Mouse (Mus musculus): ENCODE data around the gene Tnr. TPM values are rescaled to one million over a fixed set of nuclear protein-coding genes. Genes with fewer than 3 reads are reported as not detected.

Tnr gene
- polyA plus RNA-seq, 1 experiment from 2014 or later: 0.08 TPM

DNA sequence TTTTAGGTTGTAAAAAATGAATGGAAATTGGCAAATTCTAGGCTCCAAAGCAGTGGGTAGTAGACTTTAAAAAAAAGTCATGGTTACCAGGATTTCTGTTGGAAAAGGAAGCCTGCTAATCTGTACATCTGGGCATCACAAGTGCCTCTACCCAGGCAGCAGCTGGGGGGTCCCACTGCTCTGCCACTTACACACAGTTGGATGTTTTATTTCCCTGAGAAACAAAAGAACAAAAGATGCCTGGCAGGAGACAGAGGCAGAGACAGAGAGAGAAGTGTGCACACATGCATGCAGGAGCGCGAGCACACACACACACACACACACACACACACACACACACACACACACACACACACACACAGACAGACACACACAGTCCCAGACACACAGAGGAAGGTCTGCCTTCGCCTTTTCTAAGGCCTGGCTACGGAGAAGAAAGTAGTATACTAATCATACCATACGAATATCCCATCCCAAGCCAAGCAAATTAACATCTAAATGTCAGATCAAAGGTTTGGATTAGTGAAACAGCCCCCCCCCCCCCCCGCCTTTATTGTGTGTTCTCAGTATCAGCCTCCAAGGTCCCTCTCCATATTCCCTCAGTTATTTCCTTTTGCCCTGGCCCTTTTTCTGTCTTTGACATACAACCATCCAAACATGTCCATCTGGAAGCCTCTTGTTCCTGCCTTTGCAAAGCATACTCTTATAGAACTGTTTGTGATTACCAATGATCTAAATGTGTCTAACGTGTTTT lies 378.0 kb downstream of the Tnr start:
- H3K4me3 ChIP-seq: no peak overlapping the region
- H3K4me1 ChIP-seq: no peaks in the 10 kb centered on the region
- no peaks in the 10 kb centered on the region for H3K27me3 ChIP-seq
- no peak overlapping the region for H3K27ac ChIP-seq
- ATAC-seq (ENCODE audit: insufficient number of reproducible peaks, low FRiP score, low TSS enrichment, low read depth): no peak
- H3K9ac ChIP-seq: no peak overlapping the region
- H3K9me3 ChIP-seq: no peaks in the 10 kb centered on the region
- no peaks in the 10 kb centered on the region for H3K36me3 ChIP-seq
- no peak overlapping the region for H3K4me2 ChIP-seq
- WGBS: 79% methylated on average over 7 of the region's 7 CpGs

DNA sequence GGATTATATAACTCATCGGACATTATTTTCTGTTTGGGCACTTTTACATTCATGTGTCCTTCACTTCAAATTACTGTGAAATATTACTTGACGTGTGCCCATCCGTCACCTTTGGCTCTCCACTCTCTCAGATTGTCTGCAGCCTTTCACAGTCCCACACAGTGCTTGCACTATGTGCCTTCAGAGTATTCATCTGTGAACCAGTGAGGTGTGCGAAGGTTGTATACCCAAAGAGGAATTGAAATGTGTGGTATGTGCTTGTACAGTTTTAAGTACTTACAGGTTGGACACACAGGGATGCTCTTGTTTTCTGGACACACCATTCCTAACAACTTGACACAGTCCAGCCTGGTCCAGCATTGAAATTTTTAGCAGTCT lies 378.5 kb downstream of the Tnr start:
- no peak overlapping the region for H3K4me3 ChIP-seq
- H3K9me3 ChIP-seq: no peaks in the 10 kb centered on the region
- WGBS: 92% methylated on average over 4 of the region's 4 CpGs
- H3K4me1 ChIP-seq: no peaks in the 10 kb centered on the region
- ATAC-seq (ENCODE audit: insufficient number of reproducible peaks, low FRiP score, low TSS enrichment, low read depth): no peak
- no peaks in the 10 kb centered on the region for H3K27me3 ChIP-seq
- H3K27ac ChIP-seq: no peak overlapping the region
- no peak overlapping the region for H3K4me2 ChIP-seq
- no peak overlapping the region for H3K9ac ChIP-seq
- no peaks in the 10 kb centered on the region for H3K36me3 ChIP-seq

DNA sequence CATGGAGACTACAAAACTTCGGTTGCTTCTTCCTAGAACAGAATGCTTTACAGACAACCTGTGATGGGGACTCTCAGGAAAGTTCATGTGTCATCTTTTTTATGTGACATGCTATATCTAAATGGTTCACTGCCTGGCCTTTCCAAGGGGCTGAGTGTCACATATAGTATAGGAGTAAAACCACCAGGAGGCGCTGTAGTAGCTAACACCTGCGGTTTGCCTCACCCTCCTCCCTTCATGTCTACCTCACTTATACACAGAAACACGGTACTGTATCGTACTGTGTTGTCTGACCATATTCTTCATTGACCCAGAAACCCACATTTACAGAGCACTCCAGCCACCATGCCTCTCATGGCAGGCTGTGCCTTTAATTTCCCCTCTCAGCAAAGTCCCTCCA lies 387.4 kb downstream of the Tnr start:
- 36% methylated on average over 5 of the region's 5 CpGs for WGBS
- no peaks in the 10 kb centered on the region for H3K4me1 ChIP-seq
- no peak overlapping the region for H3K4me3 ChIP-seq
- H3K4me2 ChIP-seq: no peak overlapping the region
- H3K36me3 ChIP-seq: no peaks in the 10 kb centered on the region
- no peak overlapping the region for H3K9ac ChIP-seq
- ATAC-seq (ENCODE audit: insufficient number of reproducible peaks, low FRiP score, low TSS enrichment, low read depth): no peak
- no peaks in the 10 kb centered on the region for H3K27me3 ChIP-seq
- H3K27ac ChIP-seq: no peak overlapping the region
- no peaks in the 10 kb centered on the region for H3K9me3 ChIP-seq

DNA sequence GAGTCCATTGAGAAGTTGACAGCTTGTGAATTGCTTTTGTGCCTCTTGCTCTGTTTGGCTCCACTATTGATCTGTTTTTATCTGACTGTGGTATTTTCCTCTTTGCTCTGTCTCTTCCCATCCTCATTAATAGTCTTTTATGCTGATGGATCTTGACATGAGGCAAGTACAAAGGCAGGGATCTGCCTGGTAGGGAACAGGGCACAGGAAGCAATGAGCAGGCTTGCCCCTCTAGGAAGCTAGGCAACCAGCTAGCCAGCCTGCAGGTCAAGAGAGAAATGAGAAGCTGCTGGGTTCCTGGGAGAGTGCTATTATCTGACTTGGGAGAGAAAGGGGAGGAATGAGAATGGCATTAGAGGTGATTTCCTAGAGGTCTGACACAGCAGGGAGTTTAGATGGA lies 391.2 kb downstream of the Tnr start:
- H3K9ac ChIP-seq: no peak overlapping the region
- no peaks in the 10 kb centered on the region for H3K4me1 ChIP-seq
- H3K4me2 ChIP-seq: no peak overlapping the region
- no peaks in the 10 kb centered on the region for H3K27me3 ChIP-seq
- ATAC-seq (ENCODE audit: insufficient number of reproducible peaks, low FRiP score, low TSS enrichment, low read depth): no peak
- H3K36me3 ChIP-seq: no peaks in the 10 kb centered on the region
- H3K9me3 ChIP-seq: no peaks in the 10 kb centered on the region
- H3K27ac ChIP-seq: no peak overlapping the region
- H3K4me3 ChIP-seq: no peak overlapping the region

DNA sequence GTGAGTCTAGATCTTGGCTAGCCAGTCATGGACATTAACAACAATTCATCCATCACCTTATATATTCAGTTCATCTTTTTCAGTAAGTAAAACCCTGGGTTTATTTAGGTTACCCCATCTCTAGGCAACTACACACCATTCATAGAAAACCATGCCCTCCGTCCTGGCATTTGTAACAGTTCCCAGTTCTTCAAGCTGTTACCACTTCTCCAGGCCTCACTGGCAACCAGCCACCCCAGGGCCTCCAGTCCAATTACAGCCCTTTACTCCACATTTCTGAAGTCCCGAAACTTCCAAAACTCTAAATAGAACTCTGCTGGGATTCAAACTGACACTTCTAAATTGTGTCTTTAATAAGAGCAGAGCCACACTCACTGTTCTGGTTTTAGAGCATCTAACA lies 397.0 kb downstream of the Tnr start:
- no peak overlapping the region for H3K9ac ChIP-seq
- no peak overlapping the region for H3K4me3 ChIP-seq
- no peaks in the 10 kb centered on the region for H3K27me3 ChIP-seq
- ATAC-seq (ENCODE audit: insufficient number of reproducible peaks, low FRiP score, low TSS enrichment, low read depth): no peak
- no peak overlapping the region for H3K27ac ChIP-seq
- H3K9me3 ChIP-seq: no peaks in the 10 kb centered on the region
- WGBS: 55% methylated on average over 2 of the region's 2 CpGs
- H3K4me1 ChIP-seq: no peaks in the 10 kb centered on the region
- no peaks in the 10 kb centered on the region for H3K36me3 ChIP-seq
- H3K4me2 ChIP-seq: no peak overlapping the region

DNA sequence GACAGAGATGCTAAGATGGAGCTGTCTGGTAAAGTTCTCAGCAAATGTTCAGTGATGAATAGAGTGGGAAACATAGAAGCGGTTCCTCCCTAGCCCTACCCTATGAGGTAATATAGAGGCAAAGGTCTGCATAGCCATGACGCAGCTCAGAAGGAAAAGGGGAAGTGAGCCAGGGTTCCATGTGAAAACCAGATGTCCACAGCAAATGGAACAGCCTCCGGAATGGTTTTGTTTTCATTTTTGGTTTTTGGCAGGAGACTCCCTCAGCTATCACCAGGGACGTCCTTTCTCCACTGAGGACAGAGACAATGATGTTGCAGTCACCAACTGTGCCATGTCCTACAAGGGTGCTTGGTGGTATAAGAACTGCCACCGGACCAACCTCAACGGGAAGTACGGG lies 399.4 kb downstream of the Tnr start:
- no peak overlapping the region for H3K9ac ChIP-seq
- 71% methylated on average over 7 of the region's 7 CpGs for WGBS
- no peaks in the 10 kb centered on the region for H3K36me3 ChIP-seq
- no peaks in the 10 kb centered on the region for H3K9me3 ChIP-seq
- H3K4me1 ChIP-seq: no peaks in the 10 kb centered on the region
- no peak overlapping the region for H3K27ac ChIP-seq
- no peak for ATAC-seq (ENCODE audit: insufficient number of reproducible peaks, low FRiP score, low TSS enrichment, low read depth)
- H3K4me3 ChIP-seq: no peak overlapping the region
- H3K27me3 ChIP-seq: no peaks in the 10 kb centered on the region
- no peak overlapping the region for H3K4me2 ChIP-seq

DNA sequence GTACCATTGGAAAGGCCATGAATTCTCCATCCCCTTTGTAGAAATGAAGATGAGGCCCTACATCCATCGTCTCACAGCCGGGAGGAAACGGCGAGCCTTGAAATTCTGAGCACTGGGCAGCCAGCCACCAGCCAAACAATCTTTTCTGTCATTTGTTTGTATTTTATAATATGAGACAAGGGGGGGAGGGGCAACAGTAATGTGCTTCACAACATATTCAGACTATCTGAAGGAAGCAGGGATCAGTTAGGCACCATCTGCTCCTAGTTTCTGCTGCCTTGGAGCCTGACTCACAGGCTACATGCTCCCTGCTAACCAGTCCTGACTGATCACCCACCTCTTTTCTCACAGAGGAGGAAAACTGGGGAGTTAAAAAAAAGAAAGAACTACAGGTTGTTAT lies 400.5 kb downstream of the Tnr start:
- no peaks in the 10 kb centered on the region for H3K36me3 ChIP-seq
- H3K4me1 ChIP-seq: no peaks in the 10 kb centered on the region
- ATAC-seq (ENCODE audit: insufficient number of reproducible peaks, low FRiP score, low TSS enrichment, low read depth): no peak
- H3K9ac ChIP-seq: no peak overlapping the region
- no peak overlapping the region for H3K4me3 ChIP-seq
- no peaks in the 10 kb centered on the region for H3K9me3 ChIP-seq
- H3K27ac ChIP-seq: no peak overlapping the region
- no peaks in the 10 kb centered on the region for H3K27me3 ChIP-seq
- H3K4me2 ChIP-seq: no peak overlapping the region
- 65% methylated on average over 4 of the region's 4 CpGs for WGBS

DNA sequence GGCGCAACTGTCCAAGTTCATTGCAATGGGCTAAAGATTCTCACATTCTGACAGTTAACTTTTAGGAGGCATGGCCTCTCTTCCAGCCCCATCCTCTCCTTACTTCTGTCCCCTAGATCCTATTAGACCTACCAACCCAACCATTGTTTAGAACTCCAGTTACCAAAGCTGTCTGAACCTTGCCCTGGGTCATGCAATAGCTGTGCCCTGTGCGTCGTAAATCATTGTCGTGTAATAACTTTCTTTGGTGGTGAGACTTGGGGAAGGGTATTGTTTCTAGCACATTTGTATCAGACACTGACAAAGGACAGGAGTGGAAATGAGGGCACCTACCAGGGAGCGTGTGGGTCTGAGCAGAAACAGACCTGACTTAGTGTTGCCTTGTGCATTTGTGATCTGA lies 401.1 kb downstream of the Tnr start:
- 82% methylated on average over 5 of the region's 5 CpGs for WGBS

DNA sequence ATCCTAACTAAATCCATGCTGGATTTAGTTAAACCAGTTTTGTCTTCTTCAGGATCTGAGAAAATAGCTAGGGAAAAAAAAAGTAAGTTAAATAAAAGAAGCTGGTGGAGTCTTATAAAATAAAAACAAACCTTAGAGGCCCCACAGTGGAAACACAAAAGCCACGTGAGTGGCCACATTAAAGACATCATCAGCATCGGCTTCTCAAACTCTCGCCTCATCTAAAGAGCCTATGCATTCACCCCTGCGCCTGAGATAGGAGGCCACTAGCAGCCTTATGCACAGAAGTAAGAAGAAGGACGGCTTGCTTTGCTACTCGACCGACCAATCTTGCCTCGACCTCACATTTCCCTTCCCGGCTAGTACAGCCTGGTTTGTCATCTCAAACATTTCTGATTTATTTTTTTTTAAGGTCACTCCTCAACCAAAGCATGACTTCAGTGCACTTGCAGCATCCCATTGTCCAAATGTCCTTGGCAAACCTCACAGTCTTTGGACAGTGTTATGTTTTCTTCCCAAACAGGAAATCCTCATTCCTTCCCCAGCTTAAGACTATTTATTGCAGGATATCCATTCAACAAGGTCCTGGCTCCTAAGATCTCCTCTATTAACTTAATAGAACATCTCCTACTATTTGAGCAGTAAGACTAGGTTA lies 405.2 kb downstream of the Tnr start:
- Histone ChIP-seq H3K27me3 (no peaks in the 10 kb centered on the region), H3K9ac (no peak overlapping the region), H3K4me3 (no peak overlapping the region), H3K27ac (no peak overlapping the region), H3K36me3 (no peaks in the 10 kb centered on the region), H3K4me2 (no peak overlapping the region), H3K9me3 (no peaks in the 10 kb centered on the region), H3K4me1 (no peaks in the 10 kb centered on the region)
- no peak for ATAC-seq (ENCODE audit: insufficient number of reproducible peaks, low FRiP score, low TSS enrichment, low read depth)
- 74% methylated on average over 9 of the region's 9 CpGs for WGBS

More for the DNA sequence above, 401.1 kb downstream of the Tnr start:
- H3K4me1 ChIP-seq: no peaks in the 10 kb centered on the region
- H3K36me3 ChIP-seq: no peaks in the 10 kb centered on the region
- no peak overlapping the region for H3K27ac ChIP-seq
- no peaks in the 10 kb centered on the region for H3K9me3 ChIP-seq
- H3K27me3 ChIP-seq: no peaks in the 10 kb centered on the region
- H3K9ac ChIP-seq: no peak overlapping the region
- H3K4me3 ChIP-seq: no peak overlapping the region
- no peak for ATAC-seq (ENCODE audit: insufficient number of reproducible peaks, low FRiP score, low TSS enrichment, low read depth)
- no peak overlapping the region for H3K4me2 ChIP-seq

DNA sequence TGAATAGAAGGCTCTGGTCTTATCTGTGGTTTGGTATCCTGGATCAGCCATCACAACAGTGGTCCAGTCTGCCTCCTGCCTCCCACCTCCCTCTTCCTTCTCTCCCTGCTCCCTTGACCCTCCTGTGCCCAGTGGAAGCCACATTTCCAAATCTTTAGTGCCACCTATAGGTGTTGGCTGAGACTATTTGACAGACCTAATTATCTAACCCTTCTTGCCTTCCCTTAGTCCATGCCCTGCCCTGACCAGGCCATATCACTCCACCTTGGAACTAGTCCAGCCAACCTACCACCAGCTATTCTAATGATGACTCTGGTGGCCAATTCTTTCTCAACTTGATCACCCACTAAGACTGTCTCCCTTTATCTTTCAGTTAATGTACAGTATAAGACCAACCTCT lies 408.5 kb downstream of the Tnr start:
- ATAC-seq (ENCODE audit: insufficient number of reproducible peaks, low FRiP score, low TSS enrichment, low read depth): no peak
- Histone ChIP-seq H3K36me3 (no peaks in the 10 kb centered on the region), H3K9me3 (no peaks in the 10 kb centered on the region), H3K4me1 (no peaks in the 10 kb centered on the region), H3K9ac (no peak overlapping the region), H3K27ac (no peak overlapping the region), H3K4me2 (no peak overlapping the region), H3K4me3 (no peak overlapping the region), H3K27me3 (no peaks in the 10 kb centered on the region)

DNA sequence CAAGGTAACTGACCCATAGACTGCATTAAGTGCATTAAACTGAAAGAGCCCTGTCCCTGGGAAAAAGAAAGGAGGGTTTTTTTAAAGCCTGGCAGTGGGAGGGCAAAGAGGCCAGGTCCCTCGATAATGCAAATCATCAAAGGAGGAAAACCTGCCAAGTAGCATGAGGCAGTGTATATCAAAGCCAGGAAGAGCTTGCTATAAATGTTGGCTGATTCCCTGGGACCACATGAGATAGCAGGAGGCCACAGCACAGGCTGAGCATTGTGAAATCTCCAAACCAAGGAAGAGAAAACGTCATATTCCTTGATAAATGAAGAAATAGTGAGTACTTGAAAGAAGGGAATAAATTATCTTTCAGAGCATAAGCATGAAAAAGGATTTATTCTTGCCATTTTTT lies 409.0 kb downstream of the Tnr start:
- Histone ChIP-seq H3K27ac (no peak overlapping the region), H3K4me3 (no peak overlapping the region), H3K27me3 (no peaks in the 10 kb centered on the region), H3K36me3 (no peaks in the 10 kb centered on the region), H3K9me3 (no peaks in the 10 kb centered on the region), H3K9ac (no peak overlapping the region), H3K4me1 (no peaks in the 10 kb centered on the region), H3K4me2 (no peak overlapping the region)
- no peak for ATAC-seq (ENCODE audit: insufficient number of reproducible peaks, low FRiP score, low TSS enrichment, low read depth)
- 51% methylated on average over 2 of the region's 2 CpGs for WGBS

DNA sequence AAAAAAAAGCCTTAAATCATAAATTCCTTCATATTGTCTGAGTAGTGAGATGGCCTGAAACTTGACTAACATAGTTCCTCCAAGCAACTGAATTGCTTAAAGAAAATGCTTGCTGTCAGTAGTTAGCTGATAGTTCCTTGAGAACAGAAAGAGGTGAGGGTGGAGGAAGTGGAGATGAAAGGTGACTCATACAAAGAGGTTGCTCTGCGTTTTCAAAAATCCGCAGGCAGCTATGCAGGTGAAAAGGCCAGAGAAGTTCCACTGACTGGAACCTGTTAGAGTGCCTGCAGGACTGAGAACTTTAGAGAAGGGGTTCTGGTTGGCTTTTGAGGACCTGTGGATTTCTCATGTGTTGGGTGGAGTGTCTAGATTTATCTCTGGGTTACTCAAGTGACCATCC lies 414.9 kb downstream of the Tnr start:
- no peak overlapping the region for H3K27ac ChIP-seq
- no peaks in the 10 kb centered on the region for H3K4me1 ChIP-seq
- no peaks in the 10 kb centered on the region for H3K9me3 ChIP-seq
- no peak overlapping the region for H3K4me3 ChIP-seq
- H3K27me3 ChIP-seq: no peaks in the 10 kb centered on the region
- no peak overlapping the region for H3K4me2 ChIP-seq
- H3K9ac ChIP-seq: no peak overlapping the region
- 84% methylated on average over 2 of the region's 2 CpGs for WGBS
- H3K36me3 ChIP-seq: no peaks in the 10 kb centered on the region
- no peak for ATAC-seq (ENCODE audit: insufficient number of reproducible peaks, low FRiP score, low TSS enrichment, low read depth)

DNA sequence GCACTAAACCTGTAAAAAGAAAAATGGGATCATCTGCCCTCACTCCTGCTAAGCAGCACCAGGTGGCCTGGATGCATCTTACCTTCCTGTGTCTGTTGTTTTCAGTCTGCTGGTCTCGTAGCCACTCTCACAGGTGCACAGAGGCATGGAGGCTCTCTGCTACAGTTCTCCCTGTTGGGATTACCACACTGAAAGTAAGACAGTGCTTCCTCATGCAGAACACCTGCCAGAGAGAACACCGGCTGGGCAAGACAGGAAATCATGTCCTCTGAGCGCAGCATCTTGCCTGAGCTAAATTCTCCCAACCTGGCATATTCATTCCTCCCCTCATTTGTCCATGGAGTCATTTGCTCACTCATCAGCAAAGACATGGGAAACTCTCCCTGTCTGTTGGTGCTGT lies 415.8 kb downstream of the Tnr start:
- no peak overlapping the region for H3K4me2 ChIP-seq
- no peaks in the 10 kb centered on the region for H3K36me3 ChIP-seq
- 81% methylated on average over 3 of the region's 3 CpGs for WGBS
- no peak for ATAC-seq (ENCODE audit: insufficient number of reproducible peaks, low FRiP score, low TSS enrichment, low read depth)
- H3K27ac ChIP-seq: no peak overlapping the region
- H3K4me1 ChIP-seq: no peaks in the 10 kb centered on the region
- H3K9me3 ChIP-seq: no peaks in the 10 kb centered on the region
- no peaks in the 10 kb centered on the region for H3K27me3 ChIP-seq
- H3K4me3 ChIP-seq: no peak overlapping the region
- no peak overlapping the region for H3K9ac ChIP-seq

All from limb, embryonic 15.5 days (tissue).